Mouse (Mus musculus): ENCODE measurements at regions not wholly inside any gene's neighbourhood (a gene's known extent, or its start where the extent isn't known, plus 50 kb on each side); places are given as distances from the start of the nearest gene placed in this dataset.

DNA sequence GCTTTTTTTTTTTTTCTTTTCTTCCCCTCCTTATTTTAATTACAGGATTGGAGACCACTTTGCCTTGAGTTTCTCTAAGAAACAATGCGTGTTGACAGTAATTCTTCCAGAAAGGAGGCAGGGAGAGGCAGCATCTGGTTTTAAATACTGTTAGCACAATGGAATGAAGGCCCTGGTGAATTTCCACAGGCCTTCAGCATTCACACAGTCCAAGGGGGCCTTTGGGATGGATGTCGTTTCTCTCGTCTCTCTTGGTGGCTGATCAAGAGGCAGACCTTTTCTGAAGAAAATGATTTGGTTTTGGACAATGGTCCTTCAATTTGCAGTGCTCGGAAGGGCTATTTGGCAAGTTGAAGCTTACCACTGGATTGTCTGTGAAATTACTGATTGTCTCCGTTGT, 321.4 kb downstream of the Lmx1a start:
- DNase-seq = no peak

DNA sequence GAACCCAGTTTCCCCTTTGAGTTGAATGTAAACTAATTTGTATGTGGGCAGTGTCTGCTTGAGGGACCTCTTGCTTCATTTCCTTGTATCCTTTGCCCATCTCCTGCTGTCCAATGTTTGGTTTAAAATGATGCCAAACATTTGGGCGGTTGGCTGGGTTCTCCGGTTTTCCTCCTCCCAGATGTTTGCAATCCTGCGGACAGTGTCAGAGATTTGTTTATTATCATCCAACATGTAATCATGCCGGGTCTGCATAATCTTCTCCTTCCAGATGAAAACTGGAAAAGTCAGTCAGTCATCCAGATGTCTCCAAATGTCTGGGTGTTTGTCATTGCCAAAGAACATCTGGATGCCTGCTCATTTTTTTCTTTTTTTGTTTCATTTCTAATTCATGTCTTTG, 323.0 kb downstream of the Lmx1a start:
- DNase-seq = no peak

DNA sequence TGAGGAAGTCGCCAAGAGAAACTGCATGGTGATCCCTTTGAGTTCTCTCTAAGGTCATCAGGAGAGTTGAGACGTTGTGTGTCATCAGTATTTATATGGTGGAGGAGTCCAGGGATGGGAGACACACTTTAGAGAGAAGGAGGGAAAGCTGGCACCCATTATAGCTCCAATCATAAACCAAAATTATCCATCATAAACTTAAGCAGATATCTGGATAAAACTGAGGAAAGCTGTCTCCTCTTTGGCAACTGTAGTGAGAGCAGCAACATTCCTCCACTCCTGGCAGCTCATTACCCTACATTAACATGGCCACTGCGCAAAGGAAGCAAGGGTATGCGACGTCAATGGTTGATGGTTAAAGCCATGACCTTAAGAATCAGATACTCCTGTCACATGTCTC, 323.6 kb downstream of the Lmx1a start:
- DNase-seq = no peak

DNA sequence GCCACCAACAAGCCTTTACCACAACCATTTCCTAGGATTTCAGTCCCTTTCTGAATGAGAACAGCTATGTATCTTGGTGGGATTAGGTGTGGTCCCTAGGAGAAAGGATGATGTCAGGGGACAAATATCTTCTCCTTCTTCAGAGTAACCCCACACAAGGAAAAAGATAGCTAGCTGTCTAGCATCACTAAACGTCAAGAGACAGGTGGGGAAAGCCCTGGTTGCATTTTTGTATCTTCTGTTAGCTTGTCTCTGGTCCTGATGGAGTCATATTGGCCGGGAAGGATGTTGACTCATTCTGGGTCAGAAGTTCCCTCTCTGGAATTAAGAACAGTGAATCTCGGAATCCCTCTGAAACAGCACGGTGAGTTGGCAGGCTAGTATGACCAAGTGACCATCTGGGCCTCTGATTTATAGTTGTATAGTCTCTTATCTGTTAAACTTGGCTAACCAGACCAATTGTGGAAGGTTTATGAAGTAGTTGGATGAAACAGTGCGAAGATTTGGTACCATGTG, 327.4 kb downstream of the Lmx1a start:
- DNase-seq = no peak

DNA sequence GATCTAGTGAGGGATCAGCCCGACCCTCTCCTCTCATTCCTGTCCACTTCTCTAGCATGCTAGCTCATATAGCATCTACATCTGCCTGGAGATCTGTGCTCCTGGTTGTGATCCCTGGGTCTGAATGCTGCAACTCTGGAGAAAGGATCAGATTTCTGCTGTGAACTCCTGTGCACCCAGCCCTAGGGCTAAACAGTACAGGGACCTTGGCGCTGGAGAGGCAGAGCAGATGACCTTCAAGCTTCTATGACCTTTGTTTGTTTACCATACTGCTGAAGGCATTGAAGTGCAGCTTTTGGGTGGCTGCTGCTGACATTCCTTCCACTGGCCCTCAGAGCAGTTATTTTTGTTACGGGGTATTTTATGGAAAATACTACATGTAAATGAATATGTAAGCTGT, 337.4 kb downstream of the Lmx1a start:
- no peak for DNase-seq

DNA sequence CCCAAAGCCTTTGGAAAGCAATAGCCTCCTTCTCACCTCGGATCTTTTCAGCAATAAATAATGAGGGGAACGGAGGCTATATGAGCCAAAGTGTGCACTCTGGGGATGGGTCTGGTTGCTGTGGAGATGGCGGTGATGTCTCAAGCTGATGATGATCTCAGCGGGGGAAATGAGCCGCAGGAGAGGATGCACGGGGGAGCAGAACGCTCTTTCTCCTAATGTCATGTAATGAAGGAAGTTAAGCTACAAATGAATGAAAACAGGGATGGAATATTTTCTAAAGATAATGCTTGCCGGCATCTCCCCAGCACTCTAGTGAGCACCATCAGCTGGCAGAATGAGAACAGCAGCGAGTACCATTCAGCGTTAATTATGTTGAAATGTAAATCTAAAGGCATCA, 355.7 kb downstream of the Lmx1a start:
- no peak for DNase-seq

DNA sequence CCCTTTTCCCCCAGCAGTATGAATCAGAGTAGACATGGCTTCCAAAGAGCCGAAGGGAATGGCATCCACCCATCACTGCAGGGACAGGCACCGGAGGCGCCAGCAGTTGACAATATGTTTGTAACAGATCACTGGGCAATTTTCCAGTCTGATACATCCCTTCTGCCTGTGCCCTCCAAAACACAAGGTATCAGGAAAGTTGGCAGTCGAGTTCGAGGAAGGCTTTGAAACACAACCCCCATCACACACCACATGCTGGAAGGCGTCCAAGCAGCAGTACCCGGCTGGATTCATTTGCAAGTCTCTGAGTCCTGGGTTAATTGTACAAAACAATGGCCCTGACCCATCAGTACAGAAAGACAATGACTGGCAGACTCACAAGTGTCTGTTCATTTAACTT, 357.3 kb downstream of the Lmx1a start:
- DNase-seq = no peak

DNA sequence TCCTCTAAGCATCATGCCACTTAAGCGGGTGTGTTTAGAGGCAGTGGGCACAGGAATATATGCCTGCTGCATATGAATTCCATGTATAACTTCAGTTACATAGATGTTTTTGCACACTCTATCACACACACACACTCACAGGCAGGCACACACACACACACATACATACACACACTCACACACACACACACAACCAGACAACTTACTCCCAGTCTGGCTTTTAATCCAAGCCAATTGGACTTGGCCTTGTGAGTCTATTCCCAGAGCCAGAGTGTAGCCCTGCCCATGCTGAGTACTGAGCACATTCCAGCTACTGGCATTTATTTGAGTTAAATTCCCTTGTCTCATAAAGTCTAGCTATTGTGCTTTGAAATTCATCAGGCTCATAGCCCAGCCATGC, 357.7 kb downstream of the Lmx1a start:
- no peak for DNase-seq

DNA sequence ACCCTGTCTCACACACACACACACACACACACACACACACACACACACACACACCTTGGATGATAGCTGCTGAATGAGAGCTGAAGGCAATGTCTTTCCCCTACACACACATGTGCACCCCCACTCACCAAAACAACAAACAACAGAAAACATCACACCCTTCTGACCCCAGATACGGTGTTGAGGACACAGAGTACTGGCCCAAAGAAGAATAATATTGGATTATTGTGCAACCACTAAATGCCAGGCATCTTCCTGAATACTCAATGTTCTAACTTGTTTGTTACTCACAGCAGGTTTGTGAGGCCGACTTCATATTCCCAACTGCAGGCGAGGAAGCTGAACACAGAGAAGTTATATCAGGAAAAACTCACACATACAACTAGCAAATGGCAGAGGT, 360.9 kb downstream of the Lmx1a start:
- no peak for DNase-seq

DNA sequence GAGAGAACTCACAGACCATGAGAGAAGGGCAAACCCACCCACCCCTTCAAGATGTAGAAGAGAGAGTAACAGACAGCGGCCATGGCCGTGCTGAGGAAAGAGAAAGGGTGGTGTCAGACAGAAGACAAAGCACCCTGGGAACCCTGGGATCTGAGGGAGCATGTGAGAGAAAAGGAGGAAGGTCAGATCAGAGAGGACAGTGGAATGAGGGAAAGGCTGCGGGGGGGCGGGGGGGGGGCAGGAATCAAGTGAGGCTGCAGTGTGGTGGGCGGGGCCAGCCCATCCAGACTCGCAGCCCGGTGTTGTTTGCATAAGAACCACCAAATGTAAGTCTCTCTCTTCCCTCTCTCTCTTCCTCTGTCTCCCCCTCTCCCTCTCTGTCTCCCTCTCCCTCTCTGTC, 367.4 kb downstream of the Lmx1a start:
- no peak for DNase-seq

DNA sequence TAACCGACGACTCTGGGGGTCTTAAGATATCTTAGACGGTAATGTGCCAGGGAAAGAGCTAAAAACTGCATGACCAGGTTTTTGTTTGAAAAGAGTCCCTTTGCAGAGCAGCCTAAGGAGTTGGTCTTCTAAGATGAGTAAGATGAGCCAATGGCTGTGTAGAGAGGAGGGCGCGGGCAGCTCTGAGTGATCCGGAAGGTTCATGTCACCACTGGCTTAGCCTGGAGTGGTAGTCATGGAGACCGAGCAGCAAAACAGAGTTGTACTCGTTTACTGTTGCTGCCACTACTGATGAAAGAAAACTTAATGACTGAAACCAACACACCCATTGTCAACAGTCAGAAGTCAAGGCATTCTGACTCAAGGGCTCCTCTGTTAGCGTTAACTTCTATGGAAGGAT, 368.4 kb downstream of the Lmx1a start:
- DNase-seq = no peak

DNA sequence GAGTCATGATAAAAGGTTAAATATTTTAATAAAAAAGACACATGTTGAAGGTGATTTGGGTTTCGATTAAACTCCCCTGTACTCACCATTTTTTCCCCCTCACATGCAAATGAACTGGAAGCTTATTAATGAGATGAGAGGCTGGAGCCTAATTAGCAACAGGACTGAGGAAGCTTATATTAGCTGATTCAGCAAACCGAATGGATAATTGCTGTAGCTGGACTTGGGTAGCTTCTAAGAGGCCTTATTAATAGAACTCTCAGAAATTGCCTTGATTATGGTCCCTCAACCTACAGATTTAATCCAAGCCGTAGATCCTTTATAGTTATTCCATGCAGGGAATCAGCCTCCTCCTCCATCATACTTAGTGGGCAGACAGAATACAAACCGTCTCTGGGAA, 369.7 kb downstream of the Lmx1a start:
- DNase-seq = no peak

DNA sequence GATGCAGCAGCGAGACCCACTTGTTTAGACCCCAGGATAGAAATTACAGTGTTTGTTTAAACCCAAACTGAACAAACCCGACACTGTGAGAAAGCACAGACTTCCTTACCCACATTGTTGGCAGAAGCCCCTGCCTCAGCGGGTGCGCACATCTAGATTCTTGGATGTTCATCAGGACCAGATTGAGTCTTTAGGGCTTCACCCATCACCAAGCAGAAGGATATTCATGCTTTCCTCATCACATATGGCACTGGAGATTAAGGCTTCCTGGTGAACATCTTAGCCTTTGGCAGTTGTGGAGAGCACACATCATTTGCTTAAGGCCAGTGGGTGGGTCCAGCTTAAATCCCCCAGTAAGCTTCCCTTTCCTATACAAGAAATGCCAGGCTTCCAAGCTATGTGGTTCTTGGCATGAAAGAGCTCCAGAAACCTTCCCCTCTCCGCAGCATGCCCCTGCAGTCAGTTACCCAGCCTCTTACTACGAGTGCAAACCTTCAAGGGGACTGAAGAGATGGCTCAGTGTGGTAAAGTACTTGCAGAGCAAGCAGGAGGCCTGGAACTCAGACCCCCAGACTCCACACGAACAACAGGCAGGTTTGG, 367.9 kb downstream of the Pbx1 start:
- DNase-seq = no peak

DNA sequence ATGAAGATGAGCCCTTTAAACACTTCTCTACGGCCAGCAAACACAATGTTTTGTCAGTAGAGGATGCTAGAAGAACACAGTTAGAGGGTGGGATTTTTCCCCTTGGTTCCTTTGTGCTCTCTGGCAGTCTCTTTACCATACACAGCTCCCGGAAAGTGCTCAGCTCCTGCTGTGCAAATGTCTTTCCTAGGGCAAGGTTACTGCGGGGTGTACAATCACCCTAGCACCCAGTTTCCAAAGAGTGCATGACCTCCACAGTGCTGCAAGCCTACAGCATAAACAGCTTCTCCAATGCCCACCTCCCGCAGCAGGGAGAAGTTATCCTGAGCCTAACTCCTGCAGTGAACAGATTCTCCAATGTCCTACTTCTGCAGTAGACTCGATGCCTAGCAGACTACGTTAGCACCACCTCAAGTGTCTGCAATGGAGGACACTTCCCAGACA, 366.4 kb downstream of the Pbx1 start:
- DNase-seq = no peak

DNA sequence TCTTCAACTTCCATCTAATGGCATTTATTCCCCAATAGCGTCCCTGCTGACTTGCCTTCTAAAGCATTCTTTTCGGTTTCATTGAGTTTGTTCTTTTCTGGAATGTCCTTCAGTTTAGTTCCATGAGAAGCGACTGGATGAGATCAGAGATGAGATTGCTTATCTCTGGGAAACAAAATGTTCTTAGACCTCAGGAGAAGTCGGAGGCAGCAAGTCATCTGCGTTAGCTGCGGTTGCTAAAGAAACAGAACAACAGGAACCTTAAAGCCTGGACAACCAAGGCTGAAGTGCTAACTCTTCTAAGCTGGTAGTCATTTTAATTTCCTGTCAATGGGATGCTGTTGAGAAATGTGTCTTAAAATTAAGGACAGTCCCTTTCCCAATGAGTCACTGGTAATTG, 365.3 kb downstream of the Pbx1 start:
- no peak for DNase-seq

DNA sequence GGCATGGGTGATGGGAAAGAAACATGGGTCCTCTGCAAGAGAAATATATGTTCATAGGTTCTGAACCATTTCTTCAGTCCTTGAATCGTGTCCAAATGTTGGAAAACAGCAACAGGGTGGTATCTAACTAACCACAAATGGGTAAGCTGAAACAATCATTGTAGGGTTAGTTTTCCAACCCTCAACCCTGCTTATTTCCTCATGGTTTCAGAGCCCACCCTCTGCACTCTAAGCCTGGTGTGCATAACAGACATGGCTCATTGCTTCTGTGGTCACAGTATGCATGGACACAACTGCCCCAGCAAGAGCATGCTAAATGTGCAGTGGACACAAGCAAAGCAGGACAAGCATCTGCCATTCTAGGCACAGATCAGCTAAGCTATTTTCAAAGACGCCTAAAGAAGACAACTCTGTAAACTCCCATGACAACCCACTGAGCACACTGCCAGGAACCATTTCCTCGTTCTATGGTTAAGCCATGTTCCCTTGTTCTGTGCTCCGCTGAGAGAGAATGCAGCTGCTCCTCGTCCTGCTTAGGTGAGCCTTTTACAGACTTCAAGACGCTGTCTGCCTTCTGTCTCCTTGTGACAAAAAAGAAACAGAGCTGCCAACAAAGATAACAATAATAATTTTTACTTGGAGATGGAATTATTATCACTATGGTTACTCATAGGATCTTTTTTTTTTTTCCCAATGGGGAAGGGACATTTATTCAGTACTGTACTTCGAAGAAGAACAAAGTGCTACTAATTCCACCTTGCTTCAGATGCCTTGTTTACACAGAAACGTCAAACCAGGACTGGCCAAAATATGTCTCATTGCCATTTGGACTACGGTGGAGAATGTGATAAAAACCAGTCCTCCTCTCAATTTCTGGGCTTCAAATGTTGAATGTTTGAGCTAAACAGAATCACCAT, 363.8 kb downstream of the Pbx1 start:
- no peak for DNase-seq

DNA sequence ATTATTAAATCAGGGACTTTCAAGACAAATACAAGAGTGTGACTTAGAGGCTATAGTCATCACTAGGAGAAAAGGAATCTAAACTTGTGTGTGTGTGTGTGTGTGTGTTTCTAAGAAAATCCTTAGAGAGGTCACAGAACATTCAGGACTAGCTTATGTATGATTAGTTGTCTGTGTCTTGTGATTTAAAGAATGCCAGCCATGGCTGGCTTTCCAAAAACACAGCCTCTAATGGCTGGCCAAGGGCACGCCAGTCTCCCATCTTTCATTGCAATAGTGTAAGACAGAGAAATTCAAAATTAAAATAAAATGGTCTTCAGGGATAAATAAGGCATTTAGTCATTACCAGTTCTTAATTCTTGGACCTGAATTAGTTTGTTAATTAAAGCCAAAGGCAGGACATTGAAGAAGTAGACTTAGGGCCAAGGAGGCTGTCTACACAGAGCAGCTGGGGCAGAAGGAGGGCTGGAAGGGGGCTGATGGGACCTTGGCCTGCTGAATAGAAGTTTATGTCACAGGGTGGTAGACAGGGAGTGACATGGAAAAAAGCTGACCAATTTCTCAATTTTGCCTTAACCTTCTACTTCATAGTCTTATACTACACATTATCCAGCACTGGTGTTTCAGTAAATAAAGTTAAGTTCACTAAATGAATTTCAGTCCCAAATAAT, 363.0 kb downstream of the Pbx1 start:
- DNase-seq = no peak

All from thymus, postnatal 36 days (tissue).